Mouse (Mus musculus) limb, embryonic 14.5 days (tissue): ENCODE results near the gene Pip5k1a. TPM values are rescaled to one million over a fixed set of nuclear protein-coding genes. Genes with fewer than 3 reads are reported as not detected.

Source experiments
- ATAC-seq: fragments of 200-750 bp; cut with Nextera tagmentation; 2 replicates; pipeline ENCODE4 v1.8.0; 2017; ENCODE audit warnings: low read depth, moderate number of reproducible peaks, moderate TSS enrichment; ENCODE audit not compliant: low FRiP score
- DNase-seq: peaks from one replicate; pipeline ENCODE4 v3.0.0-alpha.2; 2015; ENCODE audit warnings: low spot score
- H3K27ac ChIP-seq: fragments of 300-500 bp; sonication (generic); replicated peaks from 2 replicates; pipeline ENCODE4 v1.5.1; 2014; ENCODE audit warnings: low read depth, mild to moderate bottlenecking, low read length, moderate library complexity, mixed read lengths
- H3K27me3 ChIP-seq: fragments of 300-500 bp; sonication (generic); 2 replicates; pipeline ENCODE4 v1.6.1; 2014; ENCODE audit warnings: low read length, mixed read lengths; ENCODE audit not compliant: control insufficient read depth, insufficient read depth
- H3K36me3 ChIP-seq: fragments of 300-500 bp; sonication (generic); 2 replicates; pipeline ENCODE4 v1.6.1; 2014; ENCODE audit warnings: mild to moderate bottlenecking, low read length, moderate library complexity, mixed read lengths; ENCODE audit not compliant: control insufficient read depth, insufficient read depth
- H3K4me1 ChIP-seq: fragments of 300-500 bp; sonication (generic); 2 replicates; pipeline ENCODE4 v1.6.1; 2014; ENCODE audit warnings: antibody characterized with exemption, low read length, mixed read lengths; ENCODE audit not compliant: control insufficient read depth, insufficient read depth
- H3K4me2 ChIP-seq: fragments of 300-500 bp; sonication (generic); replicated peaks from 2 replicates; pipeline ENCODE4 v1.6.1; 2014; ENCODE audit warnings: low read depth, mild to moderate bottlenecking, low read length, moderate library complexity; ENCODE audit not compliant: severe bottlenecking
- H3K4me3 ChIP-seq: fragments of 300-500 bp; sonication (generic); replicated peaks from 2 replicates; pipeline ENCODE4 v1.5.1; 2014; ENCODE audit warnings: low read length
- H3K9ac ChIP-seq: fragments of 300-500 bp; sonication (generic); 2 replicates; pipeline ENCODE4 v1.6.1; 2014; ENCODE audit warnings: mild to moderate bottlenecking, low read depth, low read length, moderate library complexity; ENCODE audit not compliant: severe bottlenecking
- H3K9me3 ChIP-seq: fragments of 300-500 bp; sonication (generic); 2 replicates; pipeline ENCODE4 v1.6.1; 2016; ENCODE audit warnings: low read length; ENCODE audit not compliant: control insufficient read depth
- POLR2A ChIP-seq: fragments of 200-500 bp; IDR thresholded peaks from 2 replicates; pipeline ENCODE4 v1.8.0; 2012; ENCODE audit warnings: inconsistent platforms, mild to moderate bottlenecking, moderate library complexity, borderline replicate concordance; ENCODE audit not compliant: insufficient read depth, insufficient read length; ENCODE audit errors: extremely low read depth
- WGBS: fragments of 180-500 bp; shearing (Covaris S2); extraction: QIAGEN DNeasy Blood & Tissue Kit; methylation state at CpG from one replicate; pipeline ENCODE4 v1.1.7; 2014; 5-methylcytosine and 5-hydroxymethylcytosine counted together
- polyA plus RNA-seq, 2 experiments: library from polyadenylated mRNA; depleted of rRNA in 1 of 2; stranded (reverse) in 1 of 2; unstranded in 1 of 2; fragments of >200 nt; fragmentation: Nextera tagmentation in 1 of 2; extraction: Ambion mirVana in 1 of 2; gene quantifications; 2 replicates each; pipeline versions ENCODE4 v1.2.1 to v1.2.3; 2012 to 2014

The Pip5k1a gene
- polyA plus RNA-seq, 2 experiments = 15.7 to 35.1 TPM

- H3K4me1 ChIP-seq = no peaks in the 10 kb centered on the region
- ATAC-seq (no peak), DNase-seq (no peak)
- H3K9me3 ChIP-seq = no peaks in the 10 kb centered on the region
- TF ChIP-seq POLR2A = no peak
- no peak overlapping the region for H3K4me3 ChIP-seq
- no peak overlapping the region for H3K27ac ChIP-seq
- H3K27me3 ChIP-seq = no peaks in the 10 kb centered on the region
- peaks cover 25% of the 10 kb centered on the region for H3K36me3 ChIP-seq
- H3K9ac ChIP-seq = no peak overlapping the region
- WGBS = 93% methylated on average over 9 of the region's 9 CpGs
- H3K4me2 ChIP-seq = no peak overlapping the region
Observed at GRCm38 (mm10) chr3:95141474-95141873, 34.7 kb upstream of the Pip5k1a start.

GRCm38 (mm10) chr3:95140795-95141194 lies 34.1 kb upstream of the Pip5k1a start:
- no peak for TF ChIP-seq POLR2A
- Histone ChIP-seq H3K4me3 (no peak overlapping the region), H3K4me1 (no peaks in the 10 kb centered on the region), H3K27me3 (no peaks in the 10 kb centered on the region), H3K36me3 (peaks cover 25% of the 10 kb centered on the region), H3K27ac (no peak overlapping the region), H3K4me2 (no peak overlapping the region), H3K9ac (no peak overlapping the region), H3K9me3 (no peaks in the 10 kb centered on the region)
- WGBS = 88% methylated on average over 6 of the region's 6 CpGs
- no peak for ATAC-seq
- DNase-seq = no peak

GRCm38 (mm10) chr3:95140289-95140595 lies 33.5 kb upstream of the Pip5k1a start:
- DNase-seq (no peak), ATAC-seq (no peak)
- 60% methylated on average over 18 of the region's 18 CpGs for WGBS
- H3K4me3 ChIP-seq = no peak overlapping the region
- no peak overlapping the region for H3K27ac ChIP-seq
- H3K27me3 ChIP-seq = no peaks in the 10 kb centered on the region
- no peaks in the 10 kb centered on the region for H3K9me3 ChIP-seq
- H3K4me2 ChIP-seq = no peak overlapping the region
- H3K36me3 ChIP-seq = peaks cover 25% of the 10 kb centered on the region
- peaks cover 3% of the 10 kb centered on the region; the same call in 1 of the 2 replicates for H3K4me1 ChIP-seq
- no peak overlapping the region for H3K9ac ChIP-seq
- no peak for TF ChIP-seq POLR2A

- WGBS = 67% methylated on average over 25 of the region's 25 CpGs
- Histone ChIP-seq H3K27me3 (no peaks in the 10 kb centered on the region), H3K9me3 (no peaks in the 10 kb centered on the region), H3K36me3 (peaks cover 25% of the 10 kb centered on the region), H3K4me1 (peaks cover 7% of the 10 kb centered on the region; the same call in 1 of the 2 replicates), H3K4me3 (no peak overlapping the region), H3K4me2 (no peak overlapping the region), H3K27ac (no peak overlapping the region), H3K9ac (no peak overlapping the region)
- no peak for TF ChIP-seq POLR2A
- DNase-seq (no peak), ATAC-seq (no peak)
Observed at GRCm38 (mm10) chr3:95139586-95140288, 33.0 kb upstream of the Pip5k1a start.

- no peak overlapping the region for H3K4me2 ChIP-seq
- H3K9ac ChIP-seq = no peak overlapping the region
- no peaks in the 10 kb centered on the region for H3K27me3 ChIP-seq
- H3K36me3 ChIP-seq = peaks cover 23% of the 10 kb centered on the region
- peaks cover 11% of the 10 kb centered on the region; the same call in 1 of the 2 replicates for H3K4me1 ChIP-seq
- TF ChIP-seq POLR2A = no peak
- H3K9me3 ChIP-seq = no peaks in the 10 kb centered on the region
- no peak for ATAC-seq
- DNase-seq = no peak
- WGBS = 90% methylated on average over 3 of the region's 3 CpGs
- H3K27ac ChIP-seq = no peak overlapping the region
- H3K4me3 ChIP-seq = no peak overlapping the region
Observed at GRCm38 (mm10) chr3:95136336-95136735, 29.6 kb upstream of the Pip5k1a start.
